Mouse (Mus musculus) heart, embryonic 10.5 days (tissue): ENCODE data around the gene Vav2. TPM values are rescaled to one million over a fixed set of nuclear protein-coding genes. Genes with fewer than 3 reads are reported as not detected.

ENCODE experiments used
- DNase-seq: peaks from one replicate; pipeline ENCODE4 v3.0.0-alpha.2; 2017; ENCODE audit warnings: low spot score
- H3K27ac ChIP-seq: fragments of 300-500 bp; sonication (generic); 2 replicates; pipeline ENCODE4 v1.5.1; 2016; ENCODE audit warnings: mild to moderate bottlenecking
- H3K27me3 ChIP-seq: fragments of 300-500 bp; sonication (generic); 2 replicates; pipeline ENCODE4 v1.6.1; 2016; ENCODE audit warnings: mild to moderate bottlenecking; ENCODE audit not compliant: poor library complexity, insufficient read depth, severe bottlenecking
- H3K36me3 ChIP-seq: fragments of 300-500 bp; sonication (generic); 2 replicates; pipeline ENCODE4 v1.6.1; 2016; ENCODE audit warnings: mild to moderate bottlenecking, moderate library complexity
- H3K4me1 ChIP-seq: fragments of 300-500 bp; sonication (generic); 2 replicates; pipeline ENCODE4 v1.6.1; 2016; ENCODE audit warnings: mild to moderate bottlenecking
- H3K4me3 ChIP-seq: fragments of 300-500 bp; sonication (generic); 2 replicates; pipeline ENCODE4 v1.5.1; 2016; ENCODE audit warnings: mild to moderate bottlenecking, moderate library complexity
- H3K9me3 ChIP-seq: fragments of 300-500 bp; sonication (generic); 2 replicates; pipeline ENCODE4 v1.6.1; 2016; ENCODE audit warnings: mild to moderate bottlenecking, moderate library complexity
- WGBS: fragments of 180-500 bp; shearing (Covaris S2); methylation state at CpG from one replicate; pipeline ENCODE4 v1.1.7; 2016; 5-methylcytosine and 5-hydroxymethylcytosine counted together
- polyA plus RNA-seq: library from polyadenylated mRNA; unstranded; fragments of >200 nt; fragmentation: Nextera tagmentation; extraction: Ambion mirVana; gene quantifications from 2 replicates; pipeline ENCODE4 v1.2.1, GENCODE M21; 2016

Vav2 gene
- polyA plus RNA-seq, result 5.1 and 8.1 TPM in 2 replicates

DNA sequence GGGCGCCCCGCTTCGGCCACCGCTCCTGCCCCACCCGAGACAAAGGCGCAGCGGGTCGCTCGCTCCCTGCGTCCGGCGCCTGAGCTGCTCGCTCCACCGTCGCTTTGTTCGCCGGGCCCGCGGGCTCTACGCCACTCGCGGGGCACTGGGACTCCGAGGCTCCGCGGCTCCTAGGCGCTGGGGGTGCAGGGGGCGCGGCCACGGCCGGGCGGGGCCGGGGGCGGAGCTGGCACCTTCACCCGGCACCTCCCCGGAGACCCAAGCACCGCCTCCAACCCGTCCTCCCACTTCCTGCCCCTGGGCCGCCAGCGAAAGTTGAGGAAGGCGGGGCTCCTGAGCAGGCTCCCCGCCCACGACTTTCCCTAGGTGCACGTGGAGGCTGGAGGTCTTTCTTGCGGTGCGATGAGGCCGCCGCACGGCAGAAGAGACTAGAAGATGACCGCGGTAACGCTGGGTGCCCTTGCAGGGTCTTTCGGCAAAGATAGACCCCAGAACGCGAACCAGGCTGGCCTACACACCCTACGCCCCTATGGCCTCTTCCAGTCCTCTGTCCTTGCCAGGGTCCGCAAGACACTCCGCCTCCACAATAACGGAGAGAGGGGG, at the start of gene Vav2:
Gene Vav2, minus strand, starts transcription at position 179 of the 603 bp plus-strand sequence.
- peaks cover 52% of the 10 kb centered on the region for H3K4me1 ChIP-seq

DNA sequence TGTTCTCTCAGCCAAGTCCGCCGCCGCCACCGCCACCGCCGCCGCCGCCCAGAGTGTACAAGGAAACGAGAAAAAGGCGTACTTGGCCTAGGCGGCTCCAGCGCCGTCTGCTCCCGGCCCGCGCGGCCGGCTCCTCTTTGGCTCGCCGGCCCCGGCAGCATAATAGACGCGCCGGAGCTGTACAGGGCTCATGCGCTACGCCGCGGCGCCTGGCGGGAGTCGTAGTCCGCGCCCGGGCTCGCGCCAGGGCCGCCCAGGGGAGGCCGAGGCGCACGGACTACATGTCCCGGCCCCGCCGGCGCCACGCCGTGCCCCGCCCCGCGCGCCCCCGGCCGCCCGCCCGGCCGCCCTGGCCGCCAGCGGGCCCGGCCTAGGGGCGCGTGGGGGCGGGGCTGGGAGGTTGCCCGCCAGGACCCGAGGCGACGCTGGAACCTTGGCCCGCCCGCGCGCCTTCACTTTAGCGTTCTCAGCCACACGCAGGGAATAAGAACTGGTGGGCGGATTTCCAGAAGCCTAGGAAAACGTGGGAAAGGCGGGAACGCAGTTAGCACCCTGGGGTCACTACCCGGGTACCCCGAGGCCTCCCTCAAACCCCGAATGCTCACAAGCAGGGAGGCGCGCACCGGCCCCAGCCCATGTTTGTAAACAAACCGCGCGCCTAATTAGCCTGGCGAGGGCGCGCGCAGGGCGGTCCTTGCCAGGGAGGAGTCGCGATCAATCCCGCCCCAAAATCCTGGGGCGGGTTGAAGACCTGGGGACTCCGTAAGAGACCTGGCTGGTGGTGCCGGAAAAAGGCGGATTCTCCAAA, 48.9 kb upstream of the Vav2 start:
- Histone ChIP-seq H3K4me3 (peak overlapping the region; percentile 97), H3K27ac (peak overlapping the region; percentile 98), H3K27me3 (no peaks in the 10 kb centered on the region), H3K9me3 (no peaks in the 10 kb centered on the region), H3K36me3 (peaks cover 20% of the 10 kb centered on the region), H3K4me1 (peaks cover 49% of the 10 kb centered on the region)
- DNase-seq, result peak; percentile 94
- WGBS, result under 1% methylated on average over 89 of the region's 96 CpGs

More for the DNA sequence above, at the start of gene Vav2:
- peak; percentile 98 for DNase-seq
- peak within 1 kb of the TSS; percentile 83 for H3K4me3 ChIP-seq
- no peaks in the 10 kb centered on the region for H3K9me3 ChIP-seq
- H3K36me3 ChIP-seq, result 0 out of 2 replicates have a peak, but pooled peaks cover 6% of the 10 kb centered on the region
- H3K27ac ChIP-seq, result peak within 1 kb of the TSS; percentile 93
- WGBS, result under 1% methylated on average over 58 of the region's 58 CpGs
- H3K27me3 ChIP-seq, result peaks cover 5% of the 10 kb centered on the region; the same call in 1 of the 2 replicates

DNA sequence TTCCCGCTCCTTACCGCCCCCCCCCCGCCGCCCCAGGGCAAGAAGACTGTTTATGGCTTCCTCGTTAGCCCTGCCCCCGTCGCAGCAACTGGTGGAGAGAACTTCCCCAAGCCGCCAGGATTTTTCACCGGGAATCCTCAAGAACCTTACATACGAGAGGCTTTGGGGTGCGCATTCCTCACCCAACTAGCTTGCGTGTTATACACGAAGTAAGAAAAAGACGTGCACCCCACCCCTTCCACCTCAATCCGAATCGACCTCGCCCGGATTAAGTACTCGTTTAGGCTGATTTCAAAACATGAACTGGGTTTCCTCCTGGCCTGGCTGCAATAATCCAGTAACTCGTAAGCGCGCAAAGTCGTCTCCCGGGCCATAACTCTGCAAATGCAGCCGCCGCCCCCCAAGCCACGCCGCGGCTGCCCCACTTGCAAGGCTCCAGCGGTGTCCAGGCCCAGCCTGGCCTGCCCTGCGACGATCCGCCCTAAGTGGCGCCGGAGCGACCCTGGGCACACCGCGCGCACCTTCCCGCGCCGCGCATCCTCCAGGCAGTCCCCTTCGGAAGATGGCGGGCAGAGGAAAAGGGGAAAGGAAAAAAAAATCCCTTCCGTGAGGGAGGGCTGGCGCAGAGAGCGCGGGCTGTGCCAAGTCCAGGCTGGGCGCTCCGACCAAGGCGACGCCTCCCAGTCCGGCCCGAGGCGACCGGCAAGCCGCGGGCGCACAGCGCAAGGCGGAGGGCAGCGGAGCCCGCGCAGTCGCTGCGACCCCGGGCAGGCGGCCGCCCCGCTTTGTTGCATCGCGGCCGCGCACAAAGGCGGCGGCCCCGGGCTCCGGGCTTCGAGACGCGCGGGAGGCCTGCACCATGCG, 48.0 kb upstream of the Vav2 start:
- Histone ChIP-seq H3K4me3 (peak overlapping the region; percentile 97), H3K4me1 (peaks cover 55% of the 10 kb centered on the region), H3K9me3 (no peaks in the 10 kb centered on the region), H3K36me3 (peaks cover 26% of the 10 kb centered on the region), H3K27me3 (no peaks in the 10 kb centered on the region), H3K27ac (peak overlapping the region; percentile 98)
- no peak for DNase-seq
- WGBS, result under 1% methylated on average over 84 of the region's 84 CpGs

DNA sequence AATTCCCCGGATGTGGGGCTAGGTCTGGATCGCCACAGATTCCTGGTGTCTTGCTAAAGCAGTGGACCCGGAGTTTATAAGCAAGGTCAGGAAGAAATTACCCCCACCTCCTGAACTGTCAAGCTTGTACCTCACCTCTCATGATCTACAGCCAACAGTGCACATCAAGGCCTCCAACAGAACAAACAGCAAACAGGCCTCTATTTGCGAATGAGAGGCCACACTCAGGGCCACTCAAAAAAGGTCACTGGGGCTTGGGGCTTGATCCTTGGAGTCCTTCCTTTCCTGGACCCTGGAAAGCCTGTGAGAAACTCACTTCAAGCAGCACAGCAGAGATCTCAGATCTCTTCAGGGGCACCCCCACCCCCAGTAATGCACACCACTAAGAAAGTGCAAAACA, 47.1 kb upstream of the Vav2 start:
- H3K4me3 ChIP-seq, result peak overlapping the region; percentile 97
- H3K4me1 ChIP-seq, result peaks cover 61% of the 10 kb centered on the region
- no peaks in the 10 kb centered on the region for H3K27me3 ChIP-seq
- DNase-seq, result no peak
- no peaks in the 10 kb centered on the region for H3K9me3 ChIP-seq
- peak overlapping the region; percentile 98 for H3K27ac ChIP-seq
- H3K36me3 ChIP-seq, result peaks cover 26% of the 10 kb centered on the region
- 26% methylated on average over 4 of the region's 4 CpGs for WGBS

- H3K27ac ChIP-seq, result peak overlapping the region; percentile 57
These were observed 46.4 kb upstream of the Vav2 start for GRCm38 (mm10) chr2:27473061-27473765.

GRCm38 (mm10) chr2:27471170-27471584, 44.3 kb upstream of the Vav2 start:
- DNase-seq, result no peak
- Histone ChIP-seq H3K27ac (peak overlapping the region; percentile 19; the same call in 1 of the 2 replicates), H3K9me3 (no peaks in the 10 kb centered on the region), H3K36me3 (peaks cover 48% of the 10 kb centered on the region), H3K4me3 (peak overlapping the region; percentile 1; the same call in 1 of the 2 replicates), H3K4me1 (peaks cover 76% of the 10 kb centered on the region), H3K27me3 (no peaks in the 10 kb centered on the region)

More at GRCm38 (mm10) chr2:27473061-27473765, 46.4 kb upstream of the Vav2 start:
- H3K36me3 ChIP-seq, result peaks cover 29% of the 10 kb centered on the region
- no peak for DNase-seq
- 50% methylated on average over 7 of the region's 7 CpGs for WGBS
- peaks cover 68% of the 10 kb centered on the region for H3K4me1 ChIP-seq
- no peaks in the 10 kb centered on the region for H3K27me3 ChIP-seq
- no peaks in the 10 kb centered on the region for H3K9me3 ChIP-seq
- H3K4me3 ChIP-seq, result peak overlapping the region; percentile 97

- peaks cover 82% of the 10 kb centered on the region for H3K4me1 ChIP-seq
- H3K4me3 ChIP-seq, result no peak overlapping the region; the same call in 1 of the 2 replicates
- peaks cover 55% of the 10 kb centered on the region for H3K36me3 ChIP-seq
- no peaks in the 10 kb centered on the region for H3K27me3 ChIP-seq
- DNase-seq, result no peak
- H3K9me3 ChIP-seq, result no peaks in the 10 kb centered on the region
- H3K27ac ChIP-seq, result no peak overlapping the region
- WGBS, result 81% methylated on average over 2 of the region's 2 CpGs
These were observed 43.7 kb upstream of the Vav2 start for GRCm38 (mm10) chr2:27470535-27470934.

- 0 out of 2 replicates have a peak overlapping the region, but pooled peaks have one; percentile 17 for H3K27ac ChIP-seq
- WGBS, result 78% methylated on average over 3 of the region's 3 CpGs
- H3K36me3 ChIP-seq, result peaks cover 60% of the 10 kb centered on the region
- no peaks in the 10 kb centered on the region for H3K9me3 ChIP-seq
- peaks cover 84% of the 10 kb centered on the region for H3K4me1 ChIP-seq
- no peak overlapping the region for H3K4me3 ChIP-seq
- no peaks in the 10 kb centered on the region for H3K27me3 ChIP-seq
- no peak for DNase-seq
These were observed 43.1 kb upstream of the Vav2 start for GRCm38 (mm10) chr2:27469991-27470355.

- H3K27ac ChIP-seq, result no peak overlapping the region
- H3K9me3 ChIP-seq, result no peaks in the 10 kb centered on the region
- peaks cover 64% of the 10 kb centered on the region for H3K36me3 ChIP-seq
- H3K27me3 ChIP-seq, result no peaks in the 10 kb centered on the region
- H3K4me1 ChIP-seq, result peaks cover 84% of the 10 kb centered on the region
- 68% methylated on average over 4 of the region's 4 CpGs for WGBS
- no peak for DNase-seq
- no peak overlapping the region for H3K4me3 ChIP-seq
These were observed 42.6 kb upstream of the Vav2 start for GRCm38 (mm10) chr2:27469292-27469990.

GRCm38 (mm10) chr2:27462901-27463300, 36.1 kb upstream of the Vav2 start:
- H3K4me3 ChIP-seq, result no peak overlapping the region
- no peaks in the 10 kb centered on the region for H3K27me3 ChIP-seq
- no peak overlapping the region for H3K27ac ChIP-seq
- DNase-seq, result no peak
- H3K36me3 ChIP-seq, result peaks cover 97% of the 10 kb centered on the region
- no peaks in the 10 kb centered on the region for H3K9me3 ChIP-seq
- 86% methylated on average over 4 of the region's 4 CpGs for WGBS
- peaks cover 20% of the 10 kb centered on the region for H3K4me1 ChIP-seq

DNA sequence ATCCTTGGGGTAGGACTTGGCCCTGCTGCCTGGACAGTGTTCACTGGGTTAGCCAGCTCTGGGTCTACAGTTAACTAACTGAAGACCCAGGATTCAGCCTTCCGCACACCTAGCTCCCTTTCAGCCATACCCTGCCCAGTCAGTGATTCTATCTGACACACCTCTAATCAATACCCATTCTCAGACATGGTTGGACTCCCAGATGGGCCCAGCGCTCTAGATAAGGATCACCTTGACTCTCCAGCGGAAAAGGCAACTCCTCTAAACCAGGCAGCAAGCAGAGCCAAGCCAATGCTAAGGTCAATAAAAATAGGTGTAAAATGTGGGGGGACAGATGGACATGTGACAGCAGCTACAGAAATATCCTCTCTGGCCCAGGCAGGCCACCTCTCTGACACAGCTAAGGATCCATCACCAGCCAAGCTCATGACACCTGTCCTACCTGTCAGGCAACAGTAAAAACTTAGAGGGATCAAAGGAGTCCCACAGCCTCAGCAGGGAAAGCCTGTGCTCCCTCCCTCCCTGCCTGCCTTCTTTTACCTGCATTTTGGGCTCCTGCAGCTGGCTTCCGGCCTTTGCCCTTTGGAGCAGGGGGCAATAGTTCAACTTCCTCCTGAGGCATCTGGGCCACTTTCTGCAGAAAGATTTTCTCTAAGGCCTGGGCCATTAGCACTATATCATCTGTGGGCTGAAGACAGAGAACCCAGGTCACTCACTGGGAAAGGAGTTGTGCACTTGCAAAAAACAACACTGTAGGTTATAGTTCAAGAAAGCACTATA, 35.2 kb upstream of the Vav2 start:
- no peaks in the 10 kb centered on the region for H3K27me3 ChIP-seq
- 87% methylated on average over 4 of the region's 4 CpGs for WGBS
- peaks cover 98% of the 10 kb centered on the region for H3K36me3 ChIP-seq
- no peak for DNase-seq
- H3K4me3 ChIP-seq, result no peak overlapping the region
- peaks cover 12% of the 10 kb centered on the region for H3K4me1 ChIP-seq
- no peaks in the 10 kb centered on the region for H3K9me3 ChIP-seq
- no peak overlapping the region for H3K27ac ChIP-seq
